Comparison of ENCODE assay signal across 20 mouse cellular contexts in genomic region chr2:173151352-173151751, GRCm38 (mm10). TPM values are rescaled to one million over a fixed set of nuclear protein-coding genes. Genes with fewer than 3 reads are reported as not detected.
DNase-seq lines count a peak whose midpoint lies in the region; ATAC-seq and TF ChIP-seq lines count a peak whose summit lies in the region.
"Had no signal": no experiment of that assay in that cellular context is flagged by ENCODE, and none has a peak within 500 bp of the region (broad histone marks: within the 10 kb centered on the region; RNA-seq: fewer than 3 reads in every experiment).

No protein-coding gene starts in this region.

- peaks cover 8% of the 10 kb centered on the region; the same call in 1 of the 2 replicates for H3K4me1 ChIP-seq in heart, embryonic 16.5 days (ENCODE audit: control insufficient read depth, insufficient read depth, low read length)
- H3K4me1 ChIP-seq in heart, embryonic 11.5 days (ENCODE audit: control insufficient read depth, insufficient read depth, low read length): peaks cover 3% of the 10 kb centered on the region; the same call in 1 of the 2 replicates
- peaks cover 23% of the 10 kb centered on the region for H3K4me1 ChIP-seq in intestine, embryonic 15.5 days (replicated peaks)
- H3K4me1 ChIP-seq in stomach, embryonic 15.5 days: peaks cover 23% of the 10 kb centered on the region
- no peaks in the 10 kb centered on the region for H3K4me1 ChIP-seq in lung, adult 2 months (ENCODE audit: control insufficient read depth, insufficient read depth, low read length)
- H3K4me1 ChIP-seq: embryonic facial prominence, embryonic 13.5 days; forebrain, embryonic 12.5 days; hindbrain, embryonic 10.5 days had no signal

- DNase-seq in adipocyte (ENCODE audit: low spot score): peak; percentile 80
- DNase-seq in lung, adult 2 months: no peak
- DNase-seq: cerebellum, adult 18-20 months; cerebellum, adult 9-11 months; cerebellum, postnatal 36 days; gastrocnemius, postnatal 10 days; heart, adult 2 months; heart, postnatal 14 days had no signal

- no peak overlapping the region for H3K4me2 ChIP-seq in heart, embryonic 16.5 days (ENCODE audit: low read depth, low read length)
- no peak overlapping the region for H3K4me2 ChIP-seq in heart, embryonic 11.5 days
- H3K4me2 ChIP-seq in intestine, embryonic 15.5 days (replicated peaks): no peak overlapping the region
- H3K4me2 ChIP-seq in stomach, embryonic 15.5 days: no peak overlapping the region
- H3K4me2 ChIP-seq: embryonic facial prominence, embryonic 13.5 days; forebrain, embryonic 12.5 days; heart, embryonic 13.5 days; hindbrain, embryonic 14.5 days had no signal

- WGBS in heart, embryonic 16.5 days: 52% methylated on average over 5 of the region's 5 CpGs
- 52% methylated on average over 5 of the region's 5 CpGs for WGBS in heart, embryonic 11.5 days (ENCODE audit: insufficient replicate concordance)
- 42% methylated on average over 5 of the region's 5 CpGs for WGBS in intestine, embryonic 15.5 days
- WGBS in stomach, embryonic 15.5 days: 43% methylated on average over 5 of the region's 5 CpGs
- 56% methylated on average over 5 of the region's 5 CpGs for WGBS in lung, adult 2 months

- H3K9me3 ChIP-seq in heart, embryonic 16.5 days (replicated peaks; ENCODE audit: control insufficient read depth, low read length): no peaks in the 10 kb centered on the region
- H3K9me3 ChIP-seq in heart, embryonic 11.5 days (replicated peaks; ENCODE audit: control insufficient read depth, low read length): no peaks in the 10 kb centered on the region
- no peaks in the 10 kb centered on the region for H3K9me3 ChIP-seq in intestine, embryonic 15.5 days
- H3K9me3 ChIP-seq in stomach, embryonic 15.5 days: no peaks in the 10 kb centered on the region
- H3K9me3 ChIP-seq: embryonic facial prominence, embryonic 13.5 days; forebrain, embryonic 12.5 days; heart, embryonic 13.5 days; hindbrain, embryonic 10.5 days had no signal

- H3K36me3 ChIP-seq in heart, embryonic 16.5 days (ENCODE audit: control insufficient read depth, insufficient read depth): no peaks in the 10 kb centered on the region
- no peaks in the 10 kb centered on the region for H3K36me3 ChIP-seq in heart, embryonic 11.5 days (ENCODE audit: control insufficient read depth, insufficient read depth, low read length)
- H3K36me3 ChIP-seq in intestine, embryonic 15.5 days: no peaks in the 10 kb centered on the region
- H3K36me3 ChIP-seq in stomach, embryonic 15.5 days: no peaks in the 10 kb centered on the region
- H3K36me3 ChIP-seq: embryonic facial prominence, embryonic 13.5 days; forebrain, embryonic 12.5 days; heart, embryonic 13.5 days; hindbrain, embryonic 10.5 days had no signal

- TF ChIP-seq CTCF in lung, adult 2 months (IDR thresholded peaks at IDR 0.05; ENCODE audit: insufficient read depth, low read length): no peak

- no peak overlapping the region for H3K9ac ChIP-seq in heart, embryonic 16.5 days (ENCODE audit: low read length)
- no peak overlapping the region for H3K9ac ChIP-seq in heart, embryonic 11.5 days (ENCODE audit: low read depth, low read length)
- H3K9ac ChIP-seq in intestine, embryonic 15.5 days: no peak overlapping the region
- H3K9ac ChIP-seq in stomach, embryonic 15.5 days: no peak overlapping the region
- H3K9ac ChIP-seq: embryonic facial prominence, embryonic 13.5 days; forebrain, embryonic 12.5 days; heart, embryonic 13.5 days; hindbrain, embryonic 14.5 days had no signal

- H3K27me3 ChIP-seq in heart, embryonic 16.5 days (ENCODE audit: control insufficient read depth, insufficient read depth, low read length): no peaks in the 10 kb centered on the region
- H3K27me3 ChIP-seq in heart, embryonic 11.5 days (ENCODE audit: control insufficient read depth, insufficient read depth, low read length): no peaks in the 10 kb centered on the region
- H3K27me3 ChIP-seq in intestine, embryonic 15.5 days (replicated peaks): no peaks in the 10 kb centered on the region
- no peaks in the 10 kb centered on the region for H3K27me3 ChIP-seq in stomach, embryonic 15.5 days (replicated peaks)
- H3K27me3 ChIP-seq: embryonic facial prominence, embryonic 13.5 days; forebrain, embryonic 12.5 days had no signal

- H3K4me3 ChIP-seq in heart, embryonic 16.5 days (ENCODE audit: low read length): no peak overlapping the region
- H3K4me3 ChIP-seq in heart, embryonic 11.5 days (ENCODE audit: low read depth, low read length): no peak overlapping the region
- H3K4me3 ChIP-seq in intestine, embryonic 15.5 days (replicated peaks): no peak overlapping the region
- no peak overlapping the region for H3K4me3 ChIP-seq in stomach, embryonic 15.5 days (replicated peaks)
- H3K4me3 ChIP-seq in lung, adult 2 months (replicated peaks; ENCODE audit: extremely low read depth, low read depth, low read length): no peak overlapping the region
- H3K4me3 ChIP-seq: embryonic facial prominence, embryonic 13.5 days; forebrain, embryonic 12.5 days; heart, adult 2 months; heart, embryonic 13.5 days; hindbrain, embryonic 10.5 days had no signal

- ATAC-seq in heart, embryonic 16.5 days (replicated peaks; ENCODE audit: extremely low read depth, insufficient read depth, low FRiP score): 0 out of 2 replicates have a peak, but pooled peaks have one; percentile 55
- ATAC-seq in heart, embryonic 11.5 days (replicated peaks; ENCODE audit: insufficient number of reproducible peaks, low FRiP score, low TSS enrichment): no peak
- no peak for ATAC-seq in intestine, embryonic 15.5 days
- ATAC-seq in stomach, embryonic 15.5 days (ENCODE audit: insufficient read depth, low FRiP score, low read depth): no peak
- ATAC-seq: forebrain, embryonic 16.5 days; Patski had no signal

- H3K27ac ChIP-seq in heart, embryonic 16.5 days (ENCODE audit: low read length): no peak overlapping the region
- H3K27ac ChIP-seq in heart, embryonic 11.5 days (ENCODE audit: low read depth, low read length): no peak overlapping the region
- peak overlapping the region; percentile 60 for H3K27ac ChIP-seq in intestine, embryonic 15.5 days
- 0 out of 2 replicates have a peak overlapping the region, but pooled peaks have one; percentile 21 for H3K27ac ChIP-seq in stomach, embryonic 15.5 days
- H3K27ac ChIP-seq: embryonic facial prominence, embryonic 13.5 days; forebrain, embryonic 12.5 days; heart, adult 2 months; heart, embryonic 13.5 days; hindbrain, embryonic 10.5 days; hindbrain, embryonic 14.5 days had no signal

- no peak for TF ChIP-seq POLR2A in lung, adult 2 months (IDR thresholded peaks at IDR 0.05; ENCODE audit: borderline replicate concordance, extremely low read depth, low read depth, low read length)

RNA-seq across cellular contexts. Expression of gene Pck1, which starts 1.5 kb away (rescaled TPM):
- 0.13 and 0.16 TPM in 2 replicates for polyA plus RNA-seq in heart, embryonic 16.5 days (2015; fragmentation: Nextera tagmentation; extraction: Ambion mirVana)
- polyA plus RNA-seq in heart, embryonic 11.5 days (2014; fragmentation: Nextera tagmentation; extraction: Ambion mirVana): not detected in 2 replicates
- polyA plus RNA-seq in intestine, embryonic 15.5 days (2015; fragmentation: Nextera tagmentation; extraction: Ambion mirVana): 7.0 and 8.4 TPM in 2 replicates
- 1.2 and 1.5 TPM in 2 replicates for polyA plus RNA-seq in stomach, embryonic 15.5 days (2015; fragmentation: Nextera tagmentation; extraction: Ambion mirVana)
- 7.9 and 14.0 TPM in 2 replicates for polyA plus RNA-seq in lung, adult 2 months (2012; rRNA removed)
- polyA plus RNA-seq: embryonic facial prominence, embryonic 13.5 days; forebrain, embryonic 12.5 days; forebrain, embryonic 16.5 days; hindbrain, embryonic 10.5 days; hindbrain, embryonic 14.5 days; Patski had no signal

RNA-seq across cellular contexts. Expression of gene Ctcfl, which starts 32.0 kb away (rescaled TPM):
- 0.64 and 0.83 TPM in 2 replicates for polyA plus RNA-seq in heart, embryonic 16.5 days (2015; fragmentation: Nextera tagmentation; extraction: Ambion mirVana)
- polyA plus RNA-seq in heart, embryonic 11.5 days (2014; fragmentation: Nextera tagmentation; extraction: Ambion mirVana): 0.39 and 0.42 TPM in 2 replicates
- polyA plus RNA-seq in intestine, embryonic 15.5 days (2015; fragmentation: Nextera tagmentation; extraction: Ambion mirVana): 0.23 and 0.36 TPM in 2 replicates
- 0.30 and 0.41 TPM in 2 replicates for polyA plus RNA-seq in stomach, embryonic 15.5 days (2015; fragmentation: Nextera tagmentation; extraction: Ambion mirVana)
- polyA plus RNA-seq in lung, adult 2 months (2012; rRNA removed): not detected in 2 replicates
- polyA plus RNA-seq: forebrain, embryonic 16.5 days; frontal cortex, adult 2 months; heart, adult 2 months; Patski had no signal

Comparison
In these comparisons a context has a peak if more than half of its experiments do, and no peak if none do; other contexts are left out.
1. H3K27ac ChIP-seq: peak in intestine, embryonic 15.5 days (single experiment) and stomach, embryonic 15.5 days (single experiment); none in heart, embryonic 16.5 days (single experiment) and heart, embryonic 11.5 days (single experiment).